Mouse (Mus musculus) brain, adult 2 months (tissue): ENCODE results near the gene Enox1.
A peak's percentile ranks its signal among the peaks of the same experiment; 100 is the strongest.
"Not testable (repeated sequence)": the region's sequence is repeated elsewhere in the genome, so short reads cannot be mapped to it uniquely, and the experiment has no call there.

ENCODE experiments used
- DNase-seq: peaks from one replicate; pipeline ENCODE4 v3.0.0; 2011; ENCODE audit warnings: low read depth, low spot score

Gene Enox1

DNA sequence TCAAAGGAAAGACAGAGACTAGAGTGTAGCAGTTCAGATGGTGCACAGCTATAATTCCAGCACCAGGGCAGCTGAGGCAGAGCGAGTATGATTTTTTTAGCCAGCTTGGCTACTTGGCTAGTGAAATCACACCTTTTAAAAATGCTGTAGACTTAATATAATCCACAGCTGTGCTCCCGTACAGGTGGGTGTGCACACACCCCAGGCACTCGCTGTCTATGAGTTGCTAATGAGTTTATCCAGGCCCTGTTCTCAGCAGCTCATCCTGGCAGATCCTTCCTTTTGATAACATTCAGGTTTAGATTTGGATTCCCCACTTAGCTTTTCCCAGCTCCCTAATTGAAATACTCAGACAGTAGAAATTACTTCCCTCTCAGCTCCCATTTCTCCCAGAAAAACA lies 353.4 kb downstream of the Enox1 start:
- DNase-seq = peak; percentile 47

DNA sequence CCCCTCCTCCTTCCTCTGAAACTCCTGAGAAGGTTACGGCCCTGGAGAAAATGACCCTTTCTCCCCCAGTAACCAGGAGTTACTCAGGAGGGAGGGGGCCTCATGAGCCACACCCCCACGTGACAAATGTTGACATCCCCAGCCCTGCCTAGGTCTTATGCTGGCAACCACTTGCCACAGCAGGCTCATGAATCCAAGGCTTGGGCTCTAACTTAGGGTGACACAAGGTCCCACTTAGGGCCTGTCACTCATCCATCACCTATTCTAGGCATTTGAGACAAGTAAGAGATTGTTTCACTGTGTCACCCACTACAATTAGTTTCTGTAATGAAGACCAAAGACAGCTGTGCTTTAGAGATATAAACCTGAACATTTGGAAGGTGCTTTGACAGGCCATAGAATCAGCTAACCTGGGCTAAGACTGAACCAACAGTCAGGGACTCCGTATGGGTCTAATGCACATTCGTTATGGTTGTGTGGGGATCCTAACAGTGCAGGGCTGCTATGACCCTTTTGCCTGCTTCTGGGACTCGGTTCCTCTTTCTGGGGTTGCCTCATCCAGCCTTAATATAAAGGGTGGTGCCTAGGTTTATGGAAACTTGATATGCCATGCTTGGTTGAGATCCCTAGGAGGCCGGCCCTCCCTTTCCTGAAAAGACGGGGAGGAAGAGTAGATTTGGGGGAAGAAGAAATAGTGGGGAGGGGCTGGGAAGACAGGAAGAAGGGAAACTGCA lies 354.7 kb downstream of the Enox1 start:
- no peak for DNase-seq

DNA sequence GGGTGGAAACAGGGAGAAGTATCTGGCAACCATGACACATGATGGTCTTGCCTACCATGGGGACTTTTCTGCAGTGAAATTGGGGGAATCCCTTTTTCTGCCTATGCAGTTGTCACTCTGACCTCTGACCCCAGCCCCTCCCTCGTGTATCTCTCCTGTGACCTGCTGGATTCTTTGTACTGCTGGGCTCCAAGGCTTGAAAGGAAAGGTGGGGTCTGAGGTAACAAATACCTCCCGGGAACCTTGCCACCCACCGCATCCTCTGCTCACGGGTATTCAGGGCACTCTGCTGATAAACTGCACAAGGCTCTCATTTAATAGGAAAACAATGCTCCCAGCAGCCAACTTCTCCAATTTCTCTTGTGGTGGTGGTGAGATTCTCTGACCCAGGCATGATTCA lies 361.5 kb downstream of the Enox1 start:
- DNase-seq = no peak

DNA sequence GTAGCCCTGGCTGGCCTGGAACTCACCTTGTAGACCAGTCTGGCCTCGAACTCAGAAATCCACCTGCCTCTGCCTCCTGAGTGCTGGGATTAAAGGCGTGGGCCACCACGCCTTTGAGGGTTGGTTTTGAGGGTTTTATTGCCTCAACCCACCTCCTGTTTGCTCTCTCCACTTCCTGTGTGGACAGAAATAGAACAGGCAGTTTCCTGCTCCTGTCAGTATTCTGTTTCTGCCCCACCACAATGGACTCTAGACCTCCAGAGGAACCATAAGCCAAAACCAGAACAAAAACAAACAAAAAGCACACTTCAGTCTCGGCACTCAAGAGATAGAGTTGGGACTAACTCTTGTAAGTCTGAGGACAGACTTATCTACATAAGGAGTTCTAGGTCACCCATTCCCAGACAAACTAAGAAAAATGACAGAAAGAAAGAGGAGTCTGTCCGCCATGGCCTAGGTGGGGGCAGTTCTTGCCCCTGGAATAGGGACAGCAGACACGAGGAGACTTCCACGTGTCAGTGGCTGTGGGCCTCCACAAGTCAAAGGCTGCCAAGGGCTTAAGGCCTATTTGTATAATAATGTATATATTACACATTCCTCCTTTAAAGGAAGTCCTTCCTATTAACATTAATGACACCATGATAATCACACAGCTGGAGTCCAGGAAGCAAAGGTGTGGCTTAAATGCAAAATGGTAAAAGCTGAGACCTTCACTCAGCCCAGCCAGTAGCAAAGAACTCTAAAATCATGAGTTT lies 362.6 kb downstream of the Enox1 start:
- no peak for DNase-seq

DNA sequence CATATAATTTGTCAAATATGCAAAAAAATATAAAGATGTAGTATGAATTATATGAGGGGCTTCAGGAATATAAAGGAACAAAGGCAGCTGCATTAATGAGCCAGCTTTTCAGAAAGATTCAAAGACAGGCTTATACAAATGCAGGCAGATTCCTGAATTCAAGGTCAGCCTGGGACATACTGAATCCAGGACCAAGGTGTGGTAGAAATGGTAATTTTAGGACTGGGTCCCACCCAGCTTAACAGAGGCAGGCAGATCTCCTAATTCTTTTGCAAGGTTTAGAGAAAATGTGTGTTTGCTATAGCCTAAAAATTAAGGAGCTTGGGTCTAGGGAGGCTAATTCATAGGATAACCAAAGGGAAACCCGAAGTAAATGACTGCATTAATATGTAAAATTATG lies 363.1 kb downstream of the Enox1 start:
- DNase-seq = no peak

DNA sequence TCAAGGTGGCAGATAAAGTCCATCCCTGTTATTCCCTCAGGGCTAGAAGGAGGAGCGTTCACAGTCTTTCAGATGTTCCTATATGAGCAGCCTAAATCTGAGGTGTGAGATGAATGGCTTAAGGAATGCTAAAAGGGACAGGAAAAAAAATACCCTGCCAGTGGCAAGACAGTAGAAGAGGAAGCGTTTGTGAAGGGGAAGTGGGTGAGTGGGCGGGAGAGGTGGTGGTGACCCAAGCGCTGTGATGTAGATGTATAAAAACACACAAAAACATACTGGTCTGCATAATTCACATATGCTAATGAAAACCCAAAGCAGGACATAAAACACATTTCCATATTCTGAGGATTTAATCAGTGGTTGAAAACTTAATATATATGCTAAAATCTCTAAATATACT lies 367.7 kb downstream of the Enox1 start:
- no peak for DNase-seq

DNA sequence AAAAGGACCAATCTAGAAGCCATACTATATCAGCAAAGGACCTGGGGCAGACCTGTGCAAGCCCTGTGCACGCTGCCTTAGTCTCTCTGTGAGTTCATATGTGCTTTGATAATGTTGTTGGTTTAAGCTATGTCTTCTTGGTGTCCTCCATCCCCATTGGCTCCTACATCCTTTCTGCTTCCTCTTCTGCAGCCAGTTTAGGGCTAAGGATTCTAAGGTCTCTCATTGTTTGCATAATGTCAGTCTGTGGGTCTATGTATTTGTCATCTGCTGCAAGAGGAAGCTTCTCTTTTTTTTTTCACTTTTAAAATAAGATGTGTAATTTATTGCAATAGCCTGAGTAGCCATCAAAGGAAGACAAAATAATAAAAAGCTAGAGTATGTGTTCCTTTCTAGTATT lies 369.7 kb downstream of the Enox1 start:
- no peak for DNase-seq

DNA sequence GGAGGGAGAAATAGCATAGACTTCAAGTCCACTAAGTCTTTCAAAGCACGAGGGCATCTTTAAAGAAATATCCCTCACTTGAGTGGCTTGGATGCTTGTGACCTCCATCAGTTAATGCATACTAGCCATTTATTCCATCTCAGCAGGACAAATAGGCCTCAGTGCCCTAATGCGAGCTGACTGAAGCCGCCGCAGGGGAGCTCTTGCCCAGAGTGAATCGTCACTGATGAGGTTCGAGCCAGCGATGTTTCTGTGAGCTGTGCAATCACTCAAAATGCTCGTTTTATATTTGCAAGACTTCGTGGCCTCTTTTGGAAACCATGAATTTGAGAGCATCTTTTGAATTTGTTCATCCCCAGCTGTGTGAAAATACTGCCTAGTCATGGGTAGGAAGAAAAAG lies 372.6 kb downstream of the Enox1 start:
- peak; percentile 59 for DNase-seq

DNA sequence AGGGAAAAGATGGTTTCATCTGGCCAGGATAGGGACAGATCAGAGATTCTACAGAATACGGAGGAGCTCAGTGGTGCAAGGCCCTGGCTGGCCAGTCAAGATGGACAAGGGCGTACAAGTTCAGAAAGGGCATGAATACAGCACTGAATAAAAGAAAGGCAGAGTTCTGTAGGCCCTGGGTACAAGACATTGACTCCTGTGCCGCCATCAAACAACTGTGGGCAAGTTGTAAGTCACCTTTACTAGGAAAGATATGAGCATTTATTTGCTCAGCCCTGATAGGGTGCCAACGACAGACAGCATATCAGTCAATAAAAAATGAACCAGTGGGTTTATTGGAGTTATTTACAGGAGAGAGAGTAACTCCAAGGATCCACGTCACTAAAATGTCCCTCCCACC lies 373.1 kb downstream of the Enox1 start:
- no peak for DNase-seq

DNA sequence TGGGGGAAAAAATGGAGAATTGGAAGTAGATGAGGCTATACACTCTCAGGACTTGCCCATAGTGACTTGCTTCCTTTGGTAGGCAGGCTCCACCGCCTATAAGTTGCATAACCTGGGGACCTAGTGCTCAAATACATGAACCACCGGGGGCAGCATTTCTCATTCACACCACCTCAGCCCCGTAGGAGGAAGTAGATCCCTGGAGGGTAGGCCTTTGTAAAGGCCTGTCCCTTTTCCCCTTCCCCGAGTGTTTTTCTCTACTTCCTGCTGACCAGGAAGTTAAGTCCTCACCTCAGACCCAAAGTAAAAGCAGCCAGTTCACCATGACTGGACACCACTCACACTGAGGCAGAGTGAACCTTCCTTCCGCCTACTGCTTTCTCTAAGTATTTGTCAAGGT lies 377.1 kb downstream of the Enox1 start:
- DNase-seq = peak; percentile 60

DNA sequence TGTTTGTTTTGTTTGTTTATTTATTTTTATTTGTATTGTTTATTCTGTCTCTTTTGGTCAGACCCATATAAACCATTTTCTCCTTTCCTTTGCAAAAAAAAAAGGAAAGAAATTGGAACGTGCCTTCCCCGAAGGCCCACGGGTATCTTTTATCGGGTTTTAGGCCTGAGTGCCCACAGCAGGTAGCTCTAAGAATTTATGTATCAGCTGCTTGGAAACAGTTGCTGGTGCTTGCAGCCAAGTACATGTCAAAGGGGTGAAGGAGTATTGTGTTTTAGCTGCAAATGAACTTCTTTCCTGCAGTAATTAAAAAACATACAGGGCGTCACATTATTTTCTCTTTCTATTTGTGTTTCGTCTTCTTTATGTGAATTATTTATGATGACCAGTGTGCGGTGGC lies 377.6 kb downstream of the Enox1 start:
- peak; percentile 72 for DNase-seq

DNA sequence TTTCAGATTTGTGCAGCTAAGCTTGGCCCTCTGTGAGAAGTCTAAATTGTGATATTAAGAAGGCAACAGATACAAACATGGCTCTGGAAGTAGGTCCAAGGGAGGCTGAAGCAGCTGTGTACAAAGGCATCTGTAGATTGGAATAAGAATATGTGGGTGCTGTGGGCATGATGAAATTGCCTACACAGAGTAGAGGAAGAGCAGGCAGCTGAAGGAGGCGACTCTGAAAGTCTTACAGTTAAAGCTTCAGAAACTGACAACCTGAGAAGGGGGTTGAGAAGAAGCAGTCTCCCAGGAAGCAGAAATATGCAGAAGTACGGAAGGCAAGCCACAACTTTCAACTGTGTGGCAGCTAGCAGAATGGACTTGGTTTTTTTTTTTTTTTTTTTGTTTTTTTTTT lies 380.0 kb downstream of the Enox1 start:
- DNase-seq = peak; percentile 53

DNA sequence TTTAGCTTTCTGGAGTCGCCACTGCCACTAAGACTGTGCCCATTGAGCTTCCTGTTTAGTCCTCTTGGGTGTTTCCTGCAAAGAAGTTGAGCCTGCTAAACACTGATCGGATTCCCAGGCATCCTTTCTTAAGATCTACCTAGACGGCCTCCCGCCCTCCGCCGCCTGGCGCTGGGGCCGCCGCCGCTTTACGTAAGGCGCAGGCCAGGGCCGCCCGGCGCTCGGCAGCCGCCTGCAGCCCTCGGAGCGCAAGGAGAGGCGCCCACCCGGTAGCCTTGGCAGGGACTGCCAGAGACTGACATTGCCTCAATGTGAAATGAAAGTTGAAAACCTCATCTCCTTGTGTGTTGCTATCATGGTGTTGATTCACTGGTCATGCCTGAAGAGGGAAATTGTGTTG lies 383.0 kb downstream of the Enox1 start:
- not testable (repeated sequence) for DNase-seq

DNA sequence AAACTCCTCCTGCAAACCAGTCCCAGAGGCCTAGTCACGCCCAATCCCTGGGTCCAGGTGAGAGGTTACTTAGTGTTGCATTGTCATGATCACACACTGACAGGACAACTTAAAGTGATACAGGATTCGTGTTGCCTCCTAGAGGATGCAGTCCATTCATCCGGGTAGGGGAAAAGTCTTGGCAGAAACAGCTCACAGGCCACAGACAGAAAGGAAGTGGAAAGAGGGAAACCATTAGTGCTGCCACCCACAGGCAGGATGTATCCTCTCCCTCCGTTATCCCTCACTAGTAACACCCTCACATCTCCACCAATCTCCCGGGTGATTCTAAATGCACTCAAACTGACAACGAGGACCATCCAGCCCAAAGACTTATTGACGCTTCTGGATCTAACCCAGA lies 385.4 kb downstream of the Enox1 start:
- DNase-seq = no peak

DNA sequence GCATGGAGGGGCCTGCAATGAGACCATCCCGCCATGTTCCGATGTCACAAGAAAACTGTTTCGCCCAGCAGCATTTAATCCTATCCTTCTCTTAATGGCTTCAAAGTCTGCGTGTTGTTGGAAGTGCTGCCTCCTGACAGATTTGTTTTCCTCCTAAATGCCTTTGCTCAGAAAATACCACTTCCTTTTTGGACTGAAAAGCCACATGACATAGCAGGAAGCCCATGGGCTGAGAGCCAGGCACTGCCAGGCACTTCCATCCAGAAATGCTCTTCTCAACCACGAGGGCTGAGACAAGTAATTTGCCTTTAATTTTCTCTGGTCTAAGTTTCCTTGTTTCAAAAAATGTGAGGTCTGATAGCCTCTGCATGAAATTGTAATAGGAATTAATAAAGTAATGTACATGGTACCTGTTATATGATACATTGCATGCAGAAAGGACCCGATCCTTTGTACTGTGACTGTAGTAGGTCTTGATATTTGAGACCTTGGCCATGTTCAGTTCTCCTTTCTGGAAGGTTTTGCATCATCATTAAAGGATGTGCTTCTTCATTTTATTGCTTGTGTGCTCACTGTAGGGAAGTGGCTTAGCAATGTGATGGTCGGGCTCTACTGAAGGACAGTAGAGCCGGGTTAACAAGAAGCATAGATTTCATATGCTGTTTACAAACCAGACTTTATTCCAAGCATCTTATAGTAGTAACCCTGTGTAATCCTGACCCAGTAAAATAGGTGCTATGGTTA lies 390.1 kb downstream of the Enox1 start:
- peak; percentile 91 for DNase-seq

DNA sequence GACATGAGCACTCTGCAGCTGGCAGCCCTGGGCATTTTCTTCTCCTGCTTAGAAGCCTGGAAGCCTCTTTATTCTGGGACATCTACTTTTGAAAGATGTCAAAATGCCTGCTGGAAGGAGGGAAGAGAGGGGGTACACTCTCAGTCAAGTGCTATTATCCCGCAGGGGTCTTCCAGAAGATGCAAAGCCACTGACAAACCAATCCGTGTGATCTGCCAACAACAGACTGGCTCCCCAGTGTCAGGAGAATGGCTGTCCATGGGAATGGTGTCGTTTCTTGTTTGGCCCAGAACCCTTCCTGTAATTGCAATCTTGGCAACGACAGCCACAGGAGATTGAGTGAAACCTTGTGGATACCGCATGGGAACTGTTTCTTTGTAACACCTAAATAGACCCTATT lies 390.8 kb downstream of the Enox1 start:
- DNase-seq = peak; percentile 73

DNA sequence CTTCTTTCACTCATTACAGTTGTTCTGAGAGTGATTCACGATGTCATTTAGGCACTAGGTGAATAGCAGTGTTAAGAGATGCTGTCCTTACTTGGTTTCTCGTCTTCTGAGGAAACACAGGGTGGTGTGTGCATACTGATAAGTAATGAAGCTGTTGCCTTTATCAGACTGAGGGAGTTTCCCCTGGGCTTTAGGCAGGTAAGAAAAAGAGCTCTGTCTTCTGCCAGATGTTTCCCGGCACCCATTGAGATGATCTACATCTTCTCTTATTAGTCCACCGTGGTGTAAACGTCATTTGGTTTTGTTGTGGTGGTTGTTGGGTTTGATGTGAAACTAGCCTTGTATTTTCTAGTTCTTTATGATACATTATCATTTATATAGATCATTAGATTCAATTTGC lies 392.4 kb downstream of the Enox1 start:
- DNase-seq = no peak

DNA sequence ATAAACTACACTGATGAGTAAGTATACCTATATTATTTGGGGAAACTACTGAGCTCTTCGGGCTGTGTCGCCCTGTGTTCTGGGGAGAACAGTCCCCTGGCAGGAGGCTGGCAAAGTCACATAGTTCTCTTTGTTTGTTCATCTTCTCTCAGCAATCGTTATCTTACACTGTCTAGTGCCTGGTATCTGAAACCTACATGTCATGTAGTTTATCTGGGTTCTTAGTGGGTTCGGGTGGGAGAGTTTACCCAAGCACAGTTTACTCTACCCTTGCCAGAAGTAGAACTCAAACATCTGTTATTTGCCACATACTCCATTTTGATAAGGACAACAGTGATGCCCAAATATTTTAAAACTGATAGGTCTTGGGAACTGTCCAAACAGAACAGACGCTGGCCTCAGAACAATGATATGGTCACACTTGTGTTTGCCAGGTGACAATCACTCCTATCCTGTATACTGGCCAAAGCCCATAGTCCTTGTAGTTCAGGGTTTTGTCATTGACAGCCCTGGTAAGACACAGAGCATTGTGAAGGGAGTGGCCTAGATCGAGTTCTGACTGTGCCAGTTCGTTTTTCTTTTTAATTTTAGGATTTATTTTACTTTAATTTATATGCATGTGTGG lies 401.0 kb downstream of the Enox1 start:
- no peak for DNase-seq

DNA sequence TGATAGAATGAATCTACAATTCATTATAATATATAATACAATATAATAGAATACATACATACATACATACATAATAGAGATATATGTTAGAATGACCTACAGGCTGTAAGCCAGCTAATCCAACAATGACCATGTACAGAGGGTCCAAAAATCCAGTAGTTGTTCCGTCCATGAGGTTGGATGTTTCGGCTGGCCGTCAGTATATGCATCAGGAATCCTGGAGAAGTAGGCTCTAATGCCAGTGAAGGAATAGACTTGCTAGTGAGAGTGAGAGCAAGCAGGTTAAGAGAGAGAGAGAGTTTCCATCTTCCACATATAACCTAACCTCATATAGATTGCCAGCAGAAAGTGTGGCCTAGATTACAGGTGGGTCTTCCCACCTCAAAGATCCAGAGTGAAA lies 402.3 kb downstream of the Enox1 start:
- DNase-seq = no peak

DNA sequence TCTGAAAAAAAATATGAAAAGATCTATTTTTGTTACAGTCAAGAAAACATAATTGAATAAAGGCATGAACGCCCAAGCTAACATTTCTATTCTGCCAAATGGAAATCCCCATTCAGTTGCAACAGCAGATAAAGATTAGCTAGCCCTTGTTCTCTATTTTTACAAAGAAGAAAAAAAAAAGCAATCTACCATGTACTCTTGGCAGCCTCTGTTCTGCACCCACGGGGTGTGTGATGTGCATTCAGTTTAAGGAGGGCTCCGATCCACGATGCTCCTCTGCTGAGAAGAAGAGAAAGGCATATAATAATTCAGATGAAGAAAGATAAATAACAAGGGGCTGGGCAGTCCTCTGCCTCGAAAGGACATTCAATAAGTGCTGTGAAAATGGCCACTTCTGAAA lies 403.2 kb downstream of the Enox1 start:
- peak; percentile 70 for DNase-seq

DNA sequence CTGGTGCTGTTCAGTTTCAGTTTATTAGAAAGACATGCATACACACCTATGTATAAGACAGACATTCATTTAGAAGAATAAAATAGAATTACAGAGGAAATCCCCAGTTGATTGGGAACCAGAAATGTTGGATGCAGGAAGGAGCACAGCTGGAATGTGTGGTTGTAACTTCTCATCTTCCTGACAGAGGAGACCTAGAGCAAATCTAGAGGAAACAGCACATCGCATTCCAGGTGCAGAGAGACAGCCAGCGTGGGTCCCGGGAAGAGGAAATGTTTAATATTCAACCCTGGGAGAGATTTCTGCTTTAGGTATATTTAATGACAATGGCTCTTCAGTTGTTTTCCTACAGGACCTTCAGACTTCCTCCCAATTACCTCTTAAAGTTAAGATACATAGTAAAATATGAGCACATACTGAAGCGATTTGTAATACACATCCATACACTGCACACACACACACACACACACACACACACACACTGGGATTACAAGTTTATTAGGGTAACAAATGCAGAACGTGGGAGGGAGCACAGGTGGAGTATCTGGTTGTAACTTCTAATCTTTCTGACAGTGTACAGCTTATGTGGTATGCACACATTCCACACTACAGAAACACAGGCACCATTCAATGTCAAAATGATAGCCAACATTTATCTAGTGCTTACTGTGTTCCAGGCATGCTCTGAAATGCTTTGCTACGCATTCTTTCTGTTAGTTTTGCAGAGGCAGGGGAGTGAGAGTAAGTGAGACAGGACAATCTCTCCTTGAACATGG lies 405.4 kb downstream of the Enox1 start:
- DNase-seq = no peak
